Mouse (Mus musculus) embryo, embryonic 9.5 days (tissue): ENCODE data around the gene Col5a1.

Experiments used
- DNase-seq: peaks from one replicate; pipeline ENCODE4 v3.0.0-alpha.2; 2017; ENCODE audit errors: extremely low spot score

Col5a1 gene

DNA sequence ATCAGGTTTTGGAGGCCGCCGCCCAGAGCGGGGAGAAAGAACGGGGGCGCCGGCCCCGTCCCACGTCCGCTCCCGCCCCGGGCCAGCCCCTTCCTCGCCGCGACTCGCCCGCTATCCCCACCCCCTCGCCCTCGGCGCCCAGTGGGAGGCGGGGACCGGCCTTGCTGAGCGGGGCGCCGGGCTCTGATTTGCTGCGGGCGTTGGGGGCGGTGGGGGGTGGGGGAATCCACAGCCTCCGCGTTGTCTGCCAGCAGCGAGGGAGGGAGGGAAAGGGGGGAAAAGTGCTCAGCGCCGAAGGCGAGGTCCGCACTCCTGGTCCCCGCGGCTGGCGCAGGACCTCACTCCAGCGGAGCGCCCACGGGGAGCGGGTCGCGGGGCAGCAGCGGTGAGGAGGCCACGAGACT lies at the start of gene Col5a1:
TSS of gene Col5a1 (plus strand) at position 278 of the 404 bp plus-strand sequence.
- DNase-seq: peak; percentile 92

DNA sequence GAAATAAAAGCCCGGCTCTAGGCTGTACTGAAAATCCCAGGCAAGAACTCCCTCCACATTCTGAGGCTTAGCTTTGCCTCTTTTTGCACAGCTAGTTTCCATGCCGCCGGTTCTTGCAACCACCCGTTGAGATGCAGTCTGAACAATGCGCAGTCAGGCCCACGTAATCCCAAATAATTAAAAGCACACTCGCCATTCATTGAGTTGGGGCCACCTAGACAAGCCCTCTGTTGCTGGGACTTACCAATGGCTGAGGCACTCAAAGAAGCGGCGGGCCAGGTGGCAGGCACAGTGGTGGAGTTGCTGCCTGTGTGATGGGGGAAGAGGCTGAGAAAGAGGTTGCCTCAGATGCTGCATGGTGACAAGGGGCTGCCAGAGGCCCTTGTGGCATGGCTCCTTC lies 48.1 kb upstream of the Col5a1 start:
- DNase-seq: no peak

DNA sequence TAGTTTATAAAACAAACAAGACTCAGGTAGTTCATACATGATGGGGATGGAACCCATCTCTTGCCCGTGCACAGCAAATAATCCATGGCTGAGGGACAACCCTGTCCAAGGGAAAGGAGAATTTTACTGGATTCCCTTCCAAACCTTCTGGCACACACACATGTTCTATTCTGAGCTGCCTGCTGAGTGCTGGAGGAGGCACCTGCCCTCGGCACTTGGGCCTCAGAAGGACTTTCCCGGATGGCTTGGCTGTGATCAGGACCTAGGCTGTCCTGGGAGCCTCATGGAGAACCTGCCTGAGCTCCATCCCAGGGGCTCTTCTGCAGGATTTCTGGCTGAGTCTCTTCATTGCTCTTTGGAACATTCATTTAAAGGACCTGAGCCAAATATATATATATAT lies 45.3 kb upstream of the Col5a1 start:
- no peak for DNase-seq

DNA sequence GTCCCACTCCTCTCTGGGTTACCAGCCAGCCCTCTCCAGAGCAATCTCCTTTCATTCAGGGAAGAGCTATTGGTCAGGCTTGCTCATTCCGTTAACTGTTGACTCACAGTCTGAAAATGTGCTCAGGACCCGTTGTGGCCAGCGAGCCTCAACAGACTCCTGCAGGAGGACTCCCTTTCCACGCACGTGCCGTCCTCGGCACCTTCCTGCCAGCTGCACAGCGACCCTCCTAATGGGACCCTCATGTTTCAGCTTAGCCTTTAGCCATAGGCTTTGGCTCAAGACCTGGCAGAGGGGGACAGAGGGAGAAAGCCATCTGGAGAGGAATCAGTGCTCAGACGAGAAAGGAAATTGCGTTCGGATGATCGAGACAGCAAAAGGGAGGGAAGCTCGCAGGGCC lies 43.3 kb upstream of the Col5a1 start:
- no peak for DNase-seq

GRCm38 (mm10) chr2:27844885-27845284 lies 41.3 kb upstream of the Col5a1 start:
- DNase-seq: no peak

DNA sequence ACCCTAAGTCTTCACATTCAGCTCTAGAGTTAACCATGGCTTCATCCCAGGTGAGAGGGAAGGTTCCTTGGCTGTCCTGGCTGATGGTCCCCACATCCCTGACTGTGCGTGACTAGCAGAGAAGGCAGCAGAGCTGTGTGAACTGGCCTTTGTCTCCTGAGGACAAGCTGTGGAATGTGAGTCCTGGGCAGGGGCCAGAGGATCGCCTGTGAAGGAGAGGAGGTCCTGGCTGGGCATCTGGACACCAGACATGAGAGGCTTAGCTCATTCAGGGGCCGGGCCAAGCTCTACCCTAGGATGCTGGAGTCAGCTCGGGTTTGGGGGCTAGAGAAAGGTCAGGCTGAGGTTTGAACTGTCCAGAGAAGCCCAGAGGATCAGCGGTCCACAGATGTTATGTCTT lies 39.2 kb upstream of the Col5a1 start:
- peak; percentile 37 for DNase-seq

DNA sequence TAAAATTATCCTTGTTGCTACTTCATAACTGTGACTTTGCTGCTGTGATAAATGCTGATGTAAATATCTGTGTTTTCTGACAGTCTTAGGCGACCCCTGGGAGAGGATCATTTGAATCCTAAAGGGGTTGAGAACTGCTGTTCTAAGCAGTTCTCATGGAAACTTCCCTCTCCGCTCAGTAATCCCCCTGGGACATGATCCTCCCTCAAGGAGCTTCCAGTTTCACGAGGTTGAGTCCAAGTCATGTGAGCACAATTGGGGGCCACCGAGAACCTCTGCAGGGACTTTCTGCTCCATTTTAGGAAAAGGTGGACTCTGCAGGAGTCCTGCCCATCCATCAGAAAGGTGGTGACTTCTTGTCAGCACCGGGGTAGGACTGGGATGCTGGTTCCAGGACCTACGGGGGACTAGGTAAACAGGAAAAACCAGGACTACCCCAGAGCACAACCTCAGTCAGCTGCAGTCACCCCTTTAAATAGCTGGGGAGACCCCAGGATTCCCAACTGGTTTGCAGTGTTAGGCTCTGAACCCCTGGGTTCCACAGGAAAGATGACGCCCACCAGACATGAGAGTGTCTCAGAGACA lies 38.3 kb upstream of the Col5a1 start:
- DNase-seq: no peak

GRCm38 (mm10) chr2:27848466-27848865 lies 37.8 kb upstream of the Col5a1 start:
- no peak for DNase-seq

- peak; percentile 32 for DNase-seq
Measured at GRCm38 (mm10) chr2:27858348-27858903, 27.8 kb upstream of the Col5a1 start.

DNA sequence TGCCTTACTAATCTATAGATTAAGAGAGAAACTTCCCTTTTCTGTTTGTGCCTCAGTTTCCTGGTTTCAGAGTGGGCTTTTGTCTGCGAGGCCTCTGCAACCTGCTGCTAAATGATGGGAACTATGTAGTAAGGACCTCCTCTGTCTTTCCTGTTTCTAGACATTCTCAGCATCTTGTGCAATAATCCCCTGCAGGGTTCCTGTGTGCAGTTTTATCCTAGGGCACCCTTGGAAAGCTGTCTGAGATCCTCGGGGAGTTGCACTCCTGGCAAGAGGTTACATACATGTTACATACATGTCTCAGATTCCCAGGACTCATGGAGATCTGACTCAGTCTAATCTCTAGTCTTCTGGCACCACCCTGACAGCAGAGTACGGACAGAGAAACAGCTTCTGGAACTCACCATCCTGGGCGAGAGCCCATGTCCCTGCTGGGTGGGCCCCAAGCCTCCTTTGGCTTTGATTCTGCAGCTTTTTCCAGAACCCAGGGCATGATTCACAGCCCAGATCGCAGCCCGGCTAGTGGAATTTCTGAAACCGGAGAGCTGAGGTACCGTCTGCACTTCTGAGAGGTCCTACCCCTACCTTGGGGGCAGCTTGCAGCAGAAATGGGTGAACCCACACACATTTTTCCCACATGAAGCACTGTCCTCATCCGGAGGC lies 24.5 kb upstream of the Col5a1 start:
- DNase-seq: no peak

DNA sequence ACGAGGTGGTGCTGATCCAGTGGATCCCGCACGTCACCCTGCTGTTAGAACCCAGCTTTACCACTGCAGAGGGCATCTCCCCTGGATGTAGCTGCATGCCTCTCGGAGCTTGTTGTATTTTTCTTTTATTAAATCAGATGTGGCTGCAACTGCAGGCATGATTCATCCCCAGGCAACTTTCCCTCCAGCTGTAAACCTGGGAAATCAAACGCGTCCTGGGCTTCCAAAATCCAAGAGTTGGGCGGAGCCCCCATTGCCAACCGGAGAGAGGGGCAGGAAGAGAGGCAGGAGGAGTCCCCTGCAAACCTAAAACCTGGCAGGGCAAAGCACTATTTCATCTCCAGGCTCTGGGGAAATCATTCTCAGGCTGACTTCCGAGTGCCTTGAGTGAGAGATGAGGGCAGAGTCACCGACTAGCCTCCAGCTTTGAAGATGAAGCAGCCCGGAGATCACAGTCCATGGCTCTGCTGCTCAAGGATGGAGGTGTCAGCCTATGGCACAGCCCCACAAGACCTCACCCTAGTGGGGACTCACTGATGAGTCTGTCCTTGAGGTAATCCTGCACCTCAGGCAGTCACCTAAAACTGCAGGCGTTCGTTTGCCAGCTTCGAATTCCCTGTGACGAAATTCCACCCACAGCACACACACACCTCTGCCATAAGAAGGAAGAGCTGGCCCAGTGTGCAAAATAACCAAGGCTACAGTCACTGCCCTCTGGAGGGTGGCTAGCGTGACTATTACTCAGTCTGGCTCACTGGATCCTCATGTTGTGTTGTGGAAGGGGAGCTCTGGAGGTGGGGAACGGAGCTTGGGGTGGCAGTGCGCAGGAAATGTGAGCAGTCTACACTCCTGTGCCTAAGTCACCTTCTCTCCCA lies 21.5 kb upstream of the Col5a1 start:
- DNase-seq: no peak

- DNase-seq: no peak
Measured at GRCm38 (mm10) chr2:27870586-27870985, 15.6 kb upstream of the Col5a1 start.

DNA sequence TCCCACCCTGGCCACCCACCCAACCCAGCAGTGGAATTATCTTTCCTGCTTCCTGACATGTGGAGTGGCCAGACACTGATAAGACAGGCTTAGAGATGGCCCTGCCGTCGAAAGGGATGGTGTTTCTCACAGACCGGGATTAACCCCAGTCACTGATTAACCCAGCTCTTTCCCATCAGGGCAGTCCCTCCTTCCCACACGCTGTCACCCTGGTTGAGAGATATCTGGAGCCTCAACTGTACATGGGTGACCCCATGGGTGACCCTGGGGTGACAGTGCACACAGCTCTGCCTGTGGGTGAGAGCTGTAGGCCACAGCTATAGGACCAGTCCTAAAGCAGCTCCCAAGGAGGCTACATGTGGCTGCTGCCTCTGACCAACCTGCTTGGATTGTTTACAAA lies 15.2 kb upstream of the Col5a1 start:
- no peak for DNase-seq

DNA sequence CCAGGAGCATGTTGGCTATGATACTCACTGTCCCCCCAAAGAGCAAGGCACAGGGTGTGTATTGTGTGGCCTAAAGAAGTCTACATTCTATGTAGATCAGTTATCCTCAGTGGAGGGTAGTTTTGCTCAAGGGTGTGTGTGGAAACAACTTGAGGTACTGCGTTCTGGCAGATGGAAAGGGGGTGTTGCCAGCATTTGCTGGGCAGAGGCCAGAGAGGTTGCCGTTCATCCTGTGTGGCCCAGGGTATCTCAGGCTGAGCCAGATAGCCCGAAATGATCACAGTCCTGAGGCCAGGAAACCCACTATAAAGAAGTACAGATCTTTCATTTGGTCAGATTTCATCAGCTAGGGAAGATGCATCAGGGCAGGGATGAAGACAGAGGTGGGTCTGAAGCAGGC lies 13.9 kb upstream of the Col5a1 start:
- no peak for DNase-seq

GRCm38 (mm10) chr2:27873030-27873429 lies 13.2 kb upstream of the Col5a1 start:
- DNase-seq: no peak

- no peak for DNase-seq
Measured at GRCm38 (mm10) chr2:27874596-27874995, 11.6 kb upstream of the Col5a1 start.

- no peak for DNase-seq
Measured at GRCm38 (mm10) chr2:27875231-27875630, 11.0 kb upstream of the Col5a1 start.

DNA sequence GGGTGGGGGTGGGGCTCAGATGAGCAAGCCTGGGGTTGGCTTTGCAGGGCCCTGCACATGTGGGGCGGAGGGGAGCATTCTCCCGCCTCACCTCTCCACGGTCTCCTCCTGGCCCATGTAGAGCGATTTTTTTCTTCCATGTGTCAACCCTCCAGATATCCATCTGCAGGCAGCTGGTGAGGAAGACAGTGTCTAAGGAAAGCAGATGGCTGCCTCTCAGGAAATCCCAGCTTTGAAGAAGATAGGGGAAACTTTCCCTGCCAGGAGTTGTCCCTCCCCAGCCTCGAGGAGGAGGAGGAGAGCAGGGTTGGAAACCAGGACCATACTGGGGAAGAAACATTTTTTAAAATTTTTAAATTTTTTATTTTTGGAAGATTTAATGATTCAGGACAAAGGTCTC lies 10.4 kb upstream of the Col5a1 start:
- DNase-seq: no peak

DNA sequence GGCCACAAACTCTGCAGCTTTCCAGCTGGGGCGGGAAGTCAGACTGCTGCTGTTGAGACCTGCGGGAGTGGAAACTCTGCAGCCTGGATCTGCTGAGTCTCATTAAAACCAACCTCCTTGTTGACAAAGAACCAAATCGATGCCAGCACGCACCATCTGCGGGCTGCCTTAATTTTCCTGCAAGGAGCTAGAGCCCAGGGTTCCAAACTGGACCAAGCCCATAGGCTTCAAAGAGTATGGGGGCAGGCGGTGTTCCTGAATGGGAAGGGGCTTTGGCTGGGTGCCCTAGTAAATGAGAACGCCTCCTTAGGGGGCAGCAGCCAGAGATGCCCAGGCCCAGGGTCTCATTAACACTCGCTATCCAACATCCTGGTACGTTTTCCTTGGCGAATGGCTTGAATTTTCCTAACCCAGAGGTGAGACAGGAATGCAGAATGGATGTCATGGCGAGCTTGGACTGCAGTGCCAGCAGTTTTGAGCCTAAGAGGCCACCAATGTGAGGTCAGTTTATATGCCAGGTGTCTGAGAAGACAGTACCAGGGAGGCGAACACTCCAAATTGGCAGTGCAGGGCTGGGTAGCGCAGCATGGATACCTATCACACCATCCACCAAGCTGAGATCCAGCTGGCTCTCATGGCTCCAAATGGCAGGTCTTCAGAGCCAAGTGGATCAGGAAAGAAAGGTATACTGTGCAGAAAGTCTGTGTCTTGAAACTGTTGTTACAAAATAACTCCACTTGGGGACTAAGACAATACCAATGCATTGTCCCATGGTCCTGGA lies 9.3 kb upstream of the Col5a1 start:
- DNase-seq: no peak

- no peak for DNase-seq
Measured at GRCm38 (mm10) chr2:27878066-27878465, 8.2 kb upstream of the Col5a1 start.

DNA sequence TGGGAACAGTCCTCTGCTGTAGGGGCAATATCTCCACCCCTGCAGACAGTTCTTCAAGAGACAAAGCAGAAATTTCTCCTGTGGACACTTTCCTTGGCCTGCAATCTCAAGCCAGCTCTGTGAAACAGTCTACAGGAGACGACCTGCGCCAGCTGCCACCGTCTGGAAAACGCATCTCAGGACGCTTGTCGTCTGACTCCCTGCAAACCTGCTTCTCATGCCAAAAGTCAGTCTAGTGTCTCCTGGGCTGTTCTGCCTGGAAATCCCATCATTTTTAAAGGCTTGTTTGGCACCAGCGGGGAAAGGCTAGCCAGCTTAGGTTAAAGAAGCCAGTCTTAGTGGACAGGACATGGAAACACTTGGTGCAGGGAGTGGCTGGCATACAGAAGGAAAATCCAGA lies 2.9 kb upstream of the Col5a1 start:
- no peak for DNase-seq
